ENCODE assay signal across 32 mouse cellular contexts in the genomic region with DNA sequence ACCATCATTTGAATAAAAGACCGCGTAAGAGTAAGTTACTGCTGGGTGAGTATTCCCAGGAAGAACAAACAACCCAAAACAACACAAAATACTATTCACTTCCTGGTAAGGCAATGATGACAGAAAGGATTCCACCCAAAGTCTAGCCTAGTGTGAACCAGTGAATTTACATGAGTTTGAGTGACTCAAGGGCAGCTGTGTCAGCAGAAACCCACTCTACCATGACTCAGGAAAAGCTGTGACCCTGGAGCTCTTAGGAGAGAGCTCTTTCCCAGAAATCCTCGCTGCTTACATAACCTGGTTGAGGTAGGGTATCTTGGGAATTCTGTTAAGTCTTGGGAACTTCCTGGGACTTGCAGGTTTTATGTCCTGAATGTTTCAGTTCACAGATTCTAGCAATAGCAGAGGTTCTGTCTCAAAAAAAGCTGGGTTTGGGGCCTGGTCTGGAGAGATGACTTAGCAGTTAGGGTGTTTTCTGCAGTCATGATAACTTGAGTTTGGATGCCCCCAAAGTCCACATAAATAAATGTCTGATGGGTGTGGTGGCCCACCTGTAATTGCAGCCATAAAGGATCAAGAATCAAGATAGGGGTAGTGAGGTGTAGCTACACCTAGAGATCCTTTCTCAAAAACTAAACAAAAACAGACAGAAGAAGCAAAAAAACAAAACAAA. TPM values are rescaled to one million over a fixed set of nuclear protein-coding genes. Genes with fewer than 3 reads are reported as not detected.
DNase-seq lines count a peak whose midpoint lies in the region; ATAC-seq lines count a peak whose summit lies in the region.
"Had no signal": no experiment of that assay in that cellular context is flagged by ENCODE, and none has a peak within 500 bp of the region (broad histone marks: within the 10 kb centered on the region; RNA-seq: fewer than 3 reads in every experiment).

No protein-coding gene starts in this region.

- no peaks in the 10 kb centered on the region for H3K9me3 ChIP-seq in limb, embryonic 10.5 days (replicated peaks)
- H3K9me3 ChIP-seq in liver, embryonic 15.5 days (replicated peaks), result no peaks in the 10 kb centered on the region
- H3K9me3 ChIP-seq: forebrain, embryonic 12.5 days; heart, embryonic 12.5 days; hindbrain, embryonic 10.5 days; hindbrain, embryonic 15.5 days; limb, embryonic 15.5 days; lung, embryonic 15.5 days; midbrain, embryonic 10.5 days; midbrain, embryonic 15.5 days; neural tube, embryonic 15.5 days had no signal

- peak; percentile 69 for DNase-seq in adrenal gland, adult 2 months
- DNase-seq in adrenal gland, postnatal 10 days, result no peak
- DNase-seq in 3T3-L1 (ENCODE audit: low read depth, low spot score), result peak; percentile 41
- no peak for DNase-seq in limb, embryonic 10.5 days (ENCODE audit: low spot score)
- no peak for DNase-seq in spleen, postnatal 36 days (ENCODE audit: low spot score in 2 of 2)
- no peak for DNase-seq in kidney, adult 11 months
- DNase-seq in embryo, embryonic 9.5 days (ENCODE audit: extremely low spot score), result no peak
- DNase-seq: cerebellum, adult 11 months; cerebellum, adult 9-10 months; cerebellum, postnatal 36 days; gastrocnemius, postnatal 36 days; heart, adult 2 months; kidney, adult 18-20 months; kidney, postnatal 36 days; right cerebral cortex, adult 18-20 months; spleen, adult 18-20 months; thymus, adult 18-20 months; thymus, postnatal 25 days had no signal

- H3K9ac ChIP-seq in liver, embryonic 15.5 days, result no peak overlapping the region
- H3K9ac ChIP-seq: forebrain, embryonic 12.5 days; heart, embryonic 12.5 days; hindbrain, embryonic 15.5 days; kidney, embryonic 15.5 days; limb, embryonic 15.5 days; lung, embryonic 15.5 days; midbrain, embryonic 15.5 days; neural tube, embryonic 15.5 days had no signal

- H3K27ac ChIP-seq in limb, embryonic 10.5 days, result peak overlapping the region; percentile 75
- H3K27ac ChIP-seq in liver, embryonic 15.5 days (replicated peaks), result 0 out of 2 replicates have a peak overlapping the region, but pooled peaks have one; percentile 8
- H3K27ac ChIP-seq: forebrain, embryonic 12.5 days; hindbrain, embryonic 10.5 days; hindbrain, embryonic 15.5 days; kidney, embryonic 15.5 days; left cerebral cortex, adult 2 months; lung, embryonic 15.5 days; midbrain, embryonic 10.5 days; neural tube, embryonic 15.5 days had no signal

- no peak overlapping the region for H3K4me3 ChIP-seq in limb, embryonic 10.5 days
- no peak overlapping the region for H3K4me3 ChIP-seq in liver, embryonic 15.5 days (replicated peaks)
- H3K4me3 ChIP-seq: forebrain, embryonic 12.5 days; heart, adult 2 months; heart, embryonic 12.5 days; hindbrain, embryonic 10.5 days; hindbrain, embryonic 15.5 days; kidney, embryonic 15.5 days; layer of hippocampus, adult 2 months; left cerebral cortex, adult 2 months; limb, embryonic 15.5 days; lung, embryonic 15.5 days; midbrain, embryonic 10.5 days; midbrain, embryonic 15.5 days; neural tube, embryonic 15.5 days had no signal

- H3K27me3 ChIP-seq in limb, embryonic 10.5 days (ENCODE audit: low read depth, poor library complexity, severe bottlenecking), result no peaks in the 10 kb centered on the region
- no peaks in the 10 kb centered on the region; the same call in none of the 2 replicates for H3K27me3 ChIP-seq in liver, embryonic 15.5 days
- H3K27me3 ChIP-seq: forebrain, embryonic 12.5 days; heart, embryonic 12.5 days; hindbrain, embryonic 15.5 days; kidney, embryonic 15.5 days; limb, embryonic 15.5 days; lung, embryonic 15.5 days; midbrain, embryonic 15.5 days; neural tube, embryonic 15.5 days had no signal

- H3K4me1 ChIP-seq in limb, embryonic 10.5 days, result peaks cover 43% of the 10 kb centered on the region
- peaks cover 34% of the 10 kb centered on the region for H3K4me1 ChIP-seq in liver, embryonic 15.5 days (replicated peaks)
- H3K4me1 ChIP-seq: midbrain, embryonic 10.5 days had no signal

- WGBS in limb, embryonic 10.5 days, result 90% methylated on average over 3 of the region's 3 CpGs
- WGBS in liver, embryonic 15.5 days (ENCODE audit: insufficient replicate concordance), result 81% methylated on average over 3 of the region's 3 CpGs

- H3K36me3 ChIP-seq in limb, embryonic 10.5 days, result no peaks in the 10 kb centered on the region
- no peaks in the 10 kb centered on the region for H3K36me3 ChIP-seq in liver, embryonic 15.5 days (replicated peaks)
- H3K36me3 ChIP-seq: forebrain, embryonic 12.5 days; heart, embryonic 12.5 days; hindbrain, embryonic 10.5 days; hindbrain, embryonic 15.5 days; kidney, embryonic 15.5 days; limb, embryonic 15.5 days; lung, embryonic 15.5 days; midbrain, embryonic 10.5 days; midbrain, embryonic 15.5 days; neural tube, embryonic 15.5 days had no signal

- no peak overlapping the region for H3K4me2 ChIP-seq in liver, embryonic 15.5 days
- H3K4me2 ChIP-seq: forebrain, embryonic 12.5 days; hindbrain, embryonic 15.5 days; kidney, embryonic 15.5 days; limb, embryonic 15.5 days; lung, embryonic 15.5 days; midbrain, embryonic 15.5 days; neural tube, embryonic 15.5 days had no signal

- no peak; the same call in 1 of the 2 replicates for ATAC-seq in liver, embryonic 15.5 days (ENCODE audit: insufficient read depth)
- ATAC-seq: inflammation-experienced regulatory T-cells, adult 6 months; midbrain, embryonic 15.5 days had no signal

RNA-seq across cellular contexts. Expression of gene Cyth3, which starts 5.5 kb away (rescaled TPM):
- 100 to 1,000 TPM; 119 to 164 TPM for total RNA-seq in adrenal gland, adult 2 months (2021)
- 61.7 and 78.7 TPM in 2 replicates for polyA plus RNA-seq in adrenal gland, adult 2 months (2012; rRNA removed)
- total RNA-seq in adrenal gland, postnatal 10 days (2021), result 100 to 1,000 TPM; 123 to 151 TPM
- 47.5 and 59.2 TPM in 2 replicates for polyA plus RNA-seq in limb, embryonic 10.5 days (2016; fragmentation: Nextera tagmentation; extraction: Ambion mirVana)
- 35.7 and 37.5 TPM in 2 replicates for polyA plus RNA-seq in liver, embryonic 15.5 days (2015; fragmentation: Nextera tagmentation; extraction: Ambion mirVana)

Comparison
In these comparisons a context has a peak if more than half of its experiments do, and no peak if none do; other contexts are left out.
1. DNase-seq: peak in adrenal gland, adult 2 months (single experiment) and 3T3-L1 (single experiment); none in adrenal gland, postnatal 10 days (single experiment), limb, embryonic 10.5 days (single experiment), spleen, postnatal 36 days (0 of 2), kidney, adult 11 months (single experiment) and embryo, embryonic 9.5 days (single experiment).